Mouse (Mus musculus): Measurements from ENCODE around the gene Msx1. TPM values are rescaled to one million over a fixed set of nuclear protein-coding genes. Genes with fewer than 3 reads are reported as not detected.

The Msx1 gene
- polyA plus RNA-seq, 1 experiment from 2014 or later = 67.9 TPM

- peaks cover 62% of the 10 kb centered on the region for H3K4me1 ChIP-seq
Observed at GRCm38 (mm10) chr5:37825111-37825600, 773 bp upstream of the Msx1 start.

GRCm38 (mm10) chr5:37823721-37824460, 492 bp downstream of the Msx1 start:
- ATAC-seq (ENCODE audit: low FRiP score) = peak; percentile 31; the same call in 1 of the 2 replicates
- Histone ChIP-seq H3K27ac (no peak overlapping the region), H3K9me3 (no peaks in the 10 kb centered on the region), H3K27me3 (peaks cover 97% of the 10 kb centered on the region), H3K4me1 (peaks cover 60% of the 10 kb centered on the region), H3K36me3 (replicated peaks) (no peaks in the 10 kb centered on the region), H3K4me3 (replicated peaks) (peak overlapping the region; percentile 42), H3K4me2 (peak overlapping the region; percentile 72), H3K9ac (peak overlapping the region; percentile 57)
- WGBS = under 1% methylated on average over 58 of the region's 58 CpGs

More at GRCm38 (mm10) chr5:37825111-37825600, 773 bp upstream of the Msx1 start:
- no peaks in the 10 kb centered on the region for H3K36me3 ChIP-seq (replicated peaks)
- no peak for ATAC-seq (ENCODE audit: low FRiP score)
- no peak overlapping the region for H3K9ac ChIP-seq
- H3K27me3 ChIP-seq = peaks cover 97% of the 10 kb centered on the region
- 1% methylated on average over 7 of the region's 7 CpGs for WGBS
- H3K27ac ChIP-seq = no peak overlapping the region
- H3K4me2 ChIP-seq = no peak overlapping the region
- no peak overlapping the region for H3K4me3 ChIP-seq (replicated peaks)
- no peaks in the 10 kb centered on the region for H3K9me3 ChIP-seq

- Histone ChIP-seq H3K9me3 (no peaks in the 10 kb centered on the region), H3K27ac (no peak overlapping the region), H3K36me3 (replicated peaks) (no peaks in the 10 kb centered on the region), H3K4me3 (replicated peaks) (peak overlapping the region; percentile 42), H3K4me1 (peaks cover 57% of the 10 kb centered on the region), H3K4me2 (peak overlapping the region; percentile 72), H3K27me3 (peaks cover 97% of the 10 kb centered on the region), H3K9ac (peak overlapping the region; percentile 57)
- whole genome bisulfite sequencing = under 1% methylated on average over 42 of the region's 42 CpGs
- ATAC-seq (ENCODE audit: low FRiP score) = no peak
Observed at GRCm38 (mm10) chr5:37822791-37823720, 1.3 kb downstream of the Msx1 start.

- Histone ChIP-seq H3K9me3 (no peaks in the 10 kb centered on the region), H3K4me3 (replicated peaks) (peak overlapping the region; percentile 42), H3K27me3 (peaks cover 97% of the 10 kb centered on the region), H3K27ac (no peak overlapping the region), H3K4me1 (peaks cover 54% of the 10 kb centered on the region), H3K9ac (no peak overlapping the region), H3K36me3 (replicated peaks) (no peaks in the 10 kb centered on the region), H3K4me2 (peak overlapping the region; percentile 72; the same call in 1 of the 2 replicates)
- 4% methylated on average over 11 of the region's 11 CpGs for WGBS
- no peak for ATAC-seq (ENCODE audit: low FRiP score)
Observed at GRCm38 (mm10) chr5:37822116-37822707, 2.2 kb downstream of the Msx1 start.

- under 1% methylated on average over 27 of the region's 27 CpGs for WGBS
- no peak for ATAC-seq (ENCODE audit: low FRiP score)
- no peaks in the 10 kb centered on the region for H3K36me3 ChIP-seq (replicated peaks)
- no peak overlapping the region for H3K27ac ChIP-seq
- peak overlapping the region; percentile 26 for H3K4me2 ChIP-seq
- peaks cover 99% of the 10 kb centered on the region for H3K27me3 ChIP-seq
- no peak overlapping the region for H3K9ac ChIP-seq
- H3K9me3 ChIP-seq = no peaks in the 10 kb centered on the region
- H3K4me3 ChIP-seq (replicated peaks) = peak overlapping the region; percentile 25
- H3K4me1 ChIP-seq = peaks cover 44% of the 10 kb centered on the region
Observed at GRCm38 (mm10) chr5:37821111-37821601, 3.2 kb downstream of the Msx1 start.

- H3K27ac ChIP-seq = no peak overlapping the region
- no peaks in the 10 kb centered on the region for H3K36me3 ChIP-seq (replicated peaks)
- H3K4me3 ChIP-seq (replicated peaks) = peak overlapping the region; percentile 25; the same call in 1 of the 2 replicates
- ATAC-seq (ENCODE audit: low FRiP score) = no peak
- no peak overlapping the region for H3K9ac ChIP-seq
- WGBS = 7% methylated on average over 8 of the region's 8 CpGs
- no peaks in the 10 kb centered on the region for H3K9me3 ChIP-seq
- peaks cover 39% of the 10 kb centered on the region for H3K4me1 ChIP-seq
- peaks cover 99% of the 10 kb centered on the region for H3K27me3 ChIP-seq
- peak overlapping the region; percentile 26; the same call in 1 of the 2 replicates for H3K4me2 ChIP-seq
Observed at GRCm38 (mm10) chr5:37820689-37821088, 3.7 kb downstream of the Msx1 start.

- Histone ChIP-seq H3K9ac (no peak overlapping the region), H3K36me3 (replicated peaks) (no peaks in the 10 kb centered on the region), H3K4me2 (no peak overlapping the region), H3K27ac (no peak overlapping the region), H3K27me3 (peaks cover 99% of the 10 kb centered on the region), H3K4me3 (replicated peaks) (no peak overlapping the region), H3K4me1 (peaks cover 34% of the 10 kb centered on the region), H3K9me3 (no peaks in the 10 kb centered on the region)
- 2% methylated on average over 3 of the region's 3 CpGs for WGBS
- ATAC-seq (ENCODE audit: low FRiP score) = no peak
Observed at GRCm38 (mm10) chr5:37819971-37820370, 4.4 kb downstream of the Msx1 start.

GRCm38 (mm10) chr5:37819541-37819940, 4.8 kb downstream of the Msx1 start:
- Histone ChIP-seq H3K9me3 (no peaks in the 10 kb centered on the region), H3K4me1 (peaks cover 31% of the 10 kb centered on the region), H3K36me3 (replicated peaks) (no peaks in the 10 kb centered on the region), H3K4me2 (no peak overlapping the region), H3K27me3 (peaks cover 99% of the 10 kb centered on the region), H3K9ac (no peak overlapping the region), H3K4me3 (replicated peaks) (no peak overlapping the region), H3K27ac (no peak overlapping the region)
- no peak for ATAC-seq (ENCODE audit: low FRiP score)
- WGBS = 8% methylated on average over 5 of the region's 5 CpGs

- H3K27ac ChIP-seq = no peak overlapping the region
- no peak overlapping the region for H3K9ac ChIP-seq
- no peak overlapping the region for H3K4me3 ChIP-seq (replicated peaks)
- no peak overlapping the region for H3K4me2 ChIP-seq
- no peaks in the 10 kb centered on the region for H3K36me3 ChIP-seq (replicated peaks)
- WGBS = 1% methylated on average over 25 of the region's 25 CpGs
- no peaks in the 10 kb centered on the region for H3K9me3 ChIP-seq
- H3K27me3 ChIP-seq = peaks cover 99% of the 10 kb centered on the region
- ATAC-seq (ENCODE audit: low FRiP score) = no peak
- H3K4me1 ChIP-seq = peaks cover 22% of the 10 kb centered on the region
Observed at GRCm38 (mm10) chr5:37818533-37819215, 5.7 kb downstream of the Msx1 start.

- H3K27ac ChIP-seq = no peak overlapping the region
- H3K9me3 ChIP-seq = no peaks in the 10 kb centered on the region
- no peak overlapping the region for H3K9ac ChIP-seq
- peaks cover 17% of the 10 kb centered on the region for H3K4me1 ChIP-seq
- no peak for ATAC-seq (ENCODE audit: low FRiP score)
- 0 out of 2 replicates have a peak overlapping the region, but pooled peaks have one; percentile 32 for H3K4me2 ChIP-seq
- WGBS = 2% methylated on average over 34 of the region's 34 CpGs
- H3K36me3 ChIP-seq (replicated peaks) = no peaks in the 10 kb centered on the region
- no peak overlapping the region; the same call in 1 of the 2 replicates for H3K4me3 ChIP-seq (replicated peaks)
- peaks cover 99% of the 10 kb centered on the region for H3K27me3 ChIP-seq
Observed at GRCm38 (mm10) chr5:37817658-37818532, 6.5 kb downstream of the Msx1 start.
